Mouse (Mus musculus): ENCODE data around the gene Ctu2.

The Ctu2 gene

GRCm38 (mm10) chr8:122484831-122485230 is 8.9 kb downstream of the Ctu2 start:
- 91% methylated on average over 12 of the region's 12 CpGs for WGBS

- WGBS, result 67% methylated on average over 9 of the region's 9 CpGs
These were observed 12.4 kb downstream of the Ctu2 start for GRCm38 (mm10) chr8:122488387-122488786.

GRCm38 (mm10) chr8:122497016-122497734 is 21.2 kb downstream of the Ctu2 start:
- 82% methylated on average over 11 of the region's 12 CpGs for WGBS

GRCm38 (mm10) chr8:122497912-122498311 is 22.0 kb downstream of the Ctu2 start:
- WGBS, result 71% methylated on average over 17 of the region's 17 CpGs

GRCm38 (mm10) chr8:122500856-122501255 is 24.9 kb downstream of the Ctu2 start:
- 35% methylated on average over 10 of the region's 10 CpGs for WGBS

- 79% methylated on average over 16 of the region's 16 CpGs for WGBS
These were observed 35.6 kb downstream of the Ctu2 start for GRCm38 (mm10) chr8:122511552-122511951.

- 78% methylated on average over 7 of the region's 7 CpGs for WGBS
These were observed 36.4 kb downstream of the Ctu2 start for GRCm38 (mm10) chr8:122512392-122512791.

- 92% methylated on average over 14 of the region's 14 CpGs for WGBS
These were observed 39.8 kb downstream of the Ctu2 start for GRCm38 (mm10) chr8:122515699-122516098.

GRCm38 (mm10) chr8:122517541-122518190 is 41.7 kb downstream of the Ctu2 start:
- 68% methylated on average over 6 of the region's 6 CpGs for WGBS

- WGBS, result 79% methylated on average over 11 of the region's 11 CpGs
These were observed 44.7 kb downstream of the Ctu2 start for GRCm38 (mm10) chr8:122520611-122521010.

- WGBS, result 76% methylated on average over 14 of the region's 14 CpGs
These were observed 47.1 kb downstream of the Ctu2 start for GRCm38 (mm10) chr8:122522796-122523651.

- WGBS, result 12% methylated on average over 23 of the region's 23 CpGs
These were observed 47.9 kb downstream of the Ctu2 start for GRCm38 (mm10) chr8:122523652-122524360.

GRCm38 (mm10) chr8:122524506-122524905 is 48.6 kb downstream of the Ctu2 start:
- 48% methylated on average over 6 of the region's 6 CpGs for WGBS

GRCm38 (mm10) chr8:122525004-122525403 is 49.1 kb downstream of the Ctu2 start:
- WGBS, result 85% methylated on average over 6 of the region's 6 CpGs

- 72% methylated on average over 3 of the region's 3 CpGs for WGBS
These were observed 50.1 kb downstream of the Ctu2 start for GRCm38 (mm10) chr8:122526084-122526483.

GRCm38 (mm10) chr8:122526526-122527170 is 50.7 kb downstream of the Ctu2 start:
- 82% methylated on average over 7 of the region's 7 CpGs for WGBS

- WGBS, result 97% methylated on average over 3 of the region's 3 CpGs
These were observed 52.0 kb downstream of the Ctu2 start for GRCm38 (mm10) chr8:122527937-122528336.

GRCm38 (mm10) chr8:122529159-122529558 is 53.2 kb downstream of the Ctu2 start:
- 96% methylated on average over 4 of the region's 4 CpGs for WGBS

GRCm38 (mm10) chr8:122531312-122531711 is 55.4 kb downstream of the Ctu2 start:
- WGBS, result 88% methylated on average over 8 of the region's 8 CpGs

All from cerebral cortex, adult 2 months (tissue).